Mouse (Mus musculus): Measurements from ENCODE around the gene Msantd1. TPM values are rescaled to one million over a fixed set of nuclear protein-coding genes. Genes with fewer than 3 reads are reported as not detected.
A peak's percentile ranks its signal among the peaks of the same experiment; 100 is the strongest.

The Msantd1 gene
- total RNA-seq, 2 experiments from 2014 or later: 0.19 to 0.90 TPM

DNA sequence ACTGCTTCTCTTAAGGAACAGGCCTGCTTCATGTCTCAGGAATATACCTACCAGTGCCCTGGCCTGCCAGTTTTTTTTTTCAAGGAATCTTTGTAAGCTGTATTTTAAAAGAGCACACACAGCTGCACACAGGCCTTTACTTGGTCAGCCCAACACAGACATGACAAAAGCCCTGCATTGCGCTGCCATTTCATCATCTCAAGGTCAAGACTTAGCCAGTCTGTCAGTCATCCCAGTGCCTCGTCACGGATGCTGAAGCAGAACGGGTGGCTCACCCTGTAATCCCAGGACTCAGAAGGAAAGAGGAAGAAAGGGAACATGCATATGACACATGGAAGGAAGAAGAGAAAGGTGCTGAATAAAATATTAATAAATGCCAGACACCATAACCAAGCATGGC lies 19.8 kb downstream of the Msantd1 start:
- DNase-seq: no peak

DNA sequence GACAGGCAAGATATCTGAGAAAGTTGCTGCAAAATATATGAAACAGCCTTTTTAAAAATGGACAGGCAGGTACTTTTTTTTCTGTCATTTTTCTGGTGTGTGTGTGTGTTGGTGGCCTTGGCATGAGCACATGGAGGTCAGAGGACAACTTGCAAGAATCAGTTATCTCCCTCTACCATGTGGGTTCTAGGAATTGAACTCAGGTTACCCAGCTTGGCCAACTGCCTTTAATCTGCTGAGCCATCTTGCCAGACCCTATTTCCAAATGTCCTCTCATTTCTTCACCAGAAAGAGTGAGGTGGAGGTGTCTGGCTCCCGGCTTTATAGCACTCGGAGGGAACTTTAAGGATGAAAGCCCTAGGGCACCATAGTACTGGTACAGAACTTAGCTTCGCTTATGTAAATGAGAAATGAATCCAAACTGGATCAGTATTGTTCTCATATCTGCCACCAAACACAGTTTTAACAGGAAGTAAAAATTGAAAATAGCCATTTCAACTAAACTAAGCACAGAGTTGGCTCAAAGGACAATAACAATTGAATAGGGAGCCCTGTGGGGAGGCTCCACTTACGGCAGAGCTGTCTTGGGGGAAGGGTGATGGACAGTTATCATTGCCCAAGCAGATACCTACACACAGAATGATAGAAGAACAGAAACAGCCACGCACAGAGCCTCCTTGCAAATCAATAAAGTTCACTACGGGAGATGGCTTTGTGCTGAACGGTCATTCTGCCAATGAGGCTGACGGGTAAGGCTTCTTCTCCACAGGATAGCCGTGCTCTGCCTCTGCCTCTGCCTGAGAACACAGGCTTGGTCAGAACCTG lies 22.6 kb downstream of the Msantd1 start:
- no peak for DNase-seq

DNA sequence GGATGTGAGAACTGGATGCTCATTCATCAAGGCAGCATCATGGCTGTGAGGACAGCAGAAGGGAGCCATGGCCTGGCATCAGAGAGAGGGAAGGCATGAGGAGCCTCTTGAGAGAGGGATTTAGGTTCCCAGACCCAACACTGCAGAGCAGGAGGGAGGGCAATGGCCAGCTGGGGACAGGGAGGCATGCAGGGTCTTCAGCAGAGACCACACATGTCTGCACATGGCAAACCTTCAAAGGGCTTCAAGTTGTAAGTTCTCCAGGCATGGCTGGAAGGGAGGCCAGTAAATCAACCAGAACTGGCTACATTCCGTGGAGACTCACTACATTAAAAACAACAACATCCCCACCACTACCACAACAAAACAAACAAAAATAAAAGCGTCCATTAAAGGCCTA lies 23.3 kb downstream of the Msantd1 start:
- no peak for DNase-seq

DNA sequence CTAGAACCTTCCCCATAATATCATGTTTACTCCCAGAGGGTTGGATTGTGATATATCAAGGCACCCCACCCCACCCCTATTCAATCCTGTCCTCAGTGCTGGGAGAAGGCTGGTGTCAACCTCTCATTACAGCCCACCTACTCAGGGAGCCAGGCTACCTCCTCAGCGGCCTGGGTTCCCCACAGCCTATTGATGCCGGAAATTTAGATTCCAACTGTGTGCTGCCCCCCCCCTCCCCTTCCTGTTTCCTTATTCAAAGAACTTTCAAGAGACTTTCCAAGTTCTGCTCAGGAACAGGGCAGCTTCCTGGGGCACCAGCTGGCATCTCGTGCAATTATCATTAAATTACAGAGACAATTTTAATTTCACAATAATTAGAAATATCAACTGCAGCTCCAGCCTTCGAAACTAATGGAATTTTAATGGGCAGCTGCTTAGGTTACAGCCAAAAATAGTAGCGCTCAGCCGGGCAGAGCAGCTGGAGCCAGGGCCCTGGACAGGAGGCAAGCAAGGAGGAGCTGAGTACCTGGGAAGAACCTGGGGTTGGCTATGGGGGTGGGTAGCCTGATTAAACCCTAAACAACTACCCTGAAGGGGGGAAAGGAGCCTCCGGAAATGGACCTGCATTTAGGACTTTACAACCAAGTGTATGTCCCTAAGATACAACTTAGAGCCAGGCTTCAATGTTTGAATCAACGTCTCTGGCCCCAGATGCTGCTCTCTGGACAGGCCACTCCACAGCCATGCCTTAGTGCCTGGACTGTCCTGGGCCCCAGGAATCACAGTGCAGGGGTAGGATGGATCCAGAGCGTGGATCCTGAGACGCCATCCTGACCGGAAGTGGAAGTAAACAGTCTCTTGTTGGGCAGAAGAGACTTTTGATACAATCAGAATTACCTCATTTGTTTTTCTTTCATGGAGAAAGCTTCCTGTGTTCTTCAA lies 24.0 kb downstream of the Msantd1 start:
- DNase-seq: peak; percentile 39

DNA sequence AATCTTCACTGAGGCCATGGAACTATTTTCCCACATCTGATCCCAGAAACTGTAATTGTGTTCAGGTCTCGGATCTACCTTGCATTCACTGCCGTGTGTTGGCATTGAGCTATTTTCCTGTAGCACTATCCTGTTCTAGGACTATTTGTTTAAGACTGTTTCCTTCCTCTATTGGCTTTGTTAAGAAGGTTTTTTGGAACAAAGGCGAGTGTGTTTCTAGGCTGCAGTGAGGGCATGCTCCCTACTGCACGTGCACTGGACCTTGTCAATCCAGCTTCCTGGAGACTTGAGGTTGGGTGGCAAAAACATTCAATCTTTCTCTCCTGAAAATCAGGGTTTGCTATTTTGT lies 24.6 kb downstream of the Msantd1 start:
- no peak for DNase-seq

DNA sequence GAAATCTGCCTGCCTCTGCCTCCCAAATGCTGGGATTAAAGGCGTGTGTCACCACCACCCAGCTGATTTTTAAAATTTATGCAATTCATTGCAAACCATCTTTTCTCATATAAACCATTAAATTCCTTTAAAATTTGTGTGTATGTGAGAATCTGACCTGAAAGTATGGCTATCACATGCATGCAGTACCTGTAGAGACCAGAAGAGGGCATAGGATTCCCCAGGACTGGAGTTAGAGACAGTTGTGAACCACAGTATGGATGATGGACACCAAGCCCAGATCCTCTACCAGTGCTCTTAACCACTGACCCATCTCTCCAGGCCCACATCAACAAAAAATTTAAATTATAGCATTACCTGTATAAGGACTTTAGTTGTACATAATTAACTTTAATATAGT lies 25.6 kb downstream of the Msantd1 start:
- DNase-seq: no peak

DNA sequence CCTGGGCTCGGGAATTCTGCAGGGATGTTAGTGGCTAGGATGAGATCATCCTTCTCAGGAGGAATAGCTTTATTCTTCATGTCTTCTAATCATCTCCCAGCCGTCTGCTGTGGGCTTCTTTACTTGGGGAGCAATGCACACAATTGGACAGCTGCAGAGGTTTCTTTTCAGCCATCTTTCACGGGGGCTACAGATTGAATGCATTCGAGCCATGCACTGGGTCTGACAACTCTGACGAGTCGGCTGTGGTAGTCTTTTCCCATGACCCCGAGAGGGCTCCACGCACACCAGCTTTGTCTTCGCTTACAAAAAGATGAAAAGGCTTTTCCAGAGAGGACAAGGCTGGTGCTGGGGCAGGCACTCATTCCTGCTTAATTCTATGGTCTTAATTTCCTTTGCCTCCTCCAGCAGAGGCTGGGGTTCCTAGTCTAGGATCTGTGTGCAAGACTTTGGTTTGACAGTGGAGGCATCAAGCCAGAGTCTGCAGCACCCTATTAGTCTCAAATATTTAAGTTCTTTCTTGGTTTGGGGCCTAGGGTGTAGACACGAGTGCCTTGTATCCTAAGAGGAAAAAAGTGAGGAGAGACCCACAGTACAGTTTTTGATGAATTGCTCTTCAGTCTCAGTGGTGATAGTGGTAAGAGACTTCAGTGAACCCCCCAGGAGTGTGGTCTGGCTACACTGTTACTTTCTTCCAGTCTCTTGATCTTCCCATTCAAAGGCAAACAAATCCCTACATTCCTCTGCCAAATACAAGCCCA lies 34.1 kb downstream of the Msantd1 start:
- no peak for DNase-seq

DNA sequence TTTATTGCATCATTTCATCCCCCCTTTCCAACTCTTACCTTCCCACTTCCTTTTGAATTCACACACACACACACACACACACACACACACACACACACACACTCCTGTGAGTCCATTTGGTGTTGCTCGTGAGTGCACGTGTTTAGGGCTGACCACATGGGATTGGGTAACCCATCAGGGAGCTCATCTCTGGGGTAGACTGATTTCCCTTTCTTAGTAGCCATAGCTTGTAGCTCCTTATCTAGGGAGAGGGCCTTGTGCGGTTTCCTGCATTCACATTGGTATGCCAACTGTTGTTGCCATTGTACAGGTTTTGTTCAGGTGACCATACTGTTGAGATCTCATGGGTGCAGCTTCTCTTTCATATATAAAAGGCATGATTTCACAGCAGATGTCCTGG lies 35.6 kb downstream of the Msantd1 start:
- DNase-seq: no peak

DNA sequence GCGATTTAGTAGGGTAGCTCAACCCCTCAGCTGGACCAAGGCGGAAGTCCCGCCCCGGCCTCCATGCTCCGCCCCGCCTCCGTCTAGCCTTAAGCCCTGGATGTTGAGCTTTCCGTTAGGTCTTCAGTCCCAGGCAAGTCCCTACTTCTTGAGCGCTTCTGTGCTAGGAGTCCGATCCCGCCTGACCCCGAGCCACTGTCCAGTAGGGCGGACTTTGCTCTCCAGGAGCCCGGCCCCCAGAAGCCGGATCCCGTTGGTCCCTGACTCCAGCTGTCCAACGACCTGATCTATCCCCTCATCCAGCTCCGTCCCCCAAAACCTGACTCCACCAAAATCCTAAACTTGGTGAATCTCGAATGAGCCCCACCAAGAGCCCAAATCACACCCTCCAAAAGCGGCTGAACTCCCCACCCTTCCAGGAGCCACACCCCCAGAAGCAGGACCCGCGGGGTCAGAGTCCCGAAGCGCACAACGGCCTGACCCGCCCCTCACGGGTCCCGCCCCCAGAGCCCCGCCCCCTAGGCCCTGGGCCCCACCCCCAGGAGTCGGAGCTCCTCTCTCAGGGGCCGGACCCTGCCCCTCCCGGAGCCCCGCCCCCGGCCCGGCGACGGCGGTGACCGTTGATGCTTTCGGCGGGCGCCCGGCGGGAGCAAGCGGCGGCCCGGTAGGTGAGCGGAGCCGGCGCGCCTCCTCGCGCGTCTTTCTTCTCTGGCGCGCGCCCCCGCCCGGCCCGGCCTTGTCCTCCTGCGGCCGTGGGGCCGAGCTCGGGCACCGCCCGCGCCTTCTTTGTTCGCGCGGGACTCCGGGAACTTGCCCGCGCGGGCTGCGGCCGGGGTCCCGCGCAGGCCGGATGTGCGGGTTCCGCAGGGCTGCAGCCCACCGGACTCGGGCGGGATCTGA lies 41.3 kb downstream of the Msantd1 start, which contains the start of gene Rgs12:
TSS of gene Rgs12 (plus strand) at position 585 of the 900 bp plus-strand sequence.
- peak; percentile 91 for DNase-seq

DNA sequence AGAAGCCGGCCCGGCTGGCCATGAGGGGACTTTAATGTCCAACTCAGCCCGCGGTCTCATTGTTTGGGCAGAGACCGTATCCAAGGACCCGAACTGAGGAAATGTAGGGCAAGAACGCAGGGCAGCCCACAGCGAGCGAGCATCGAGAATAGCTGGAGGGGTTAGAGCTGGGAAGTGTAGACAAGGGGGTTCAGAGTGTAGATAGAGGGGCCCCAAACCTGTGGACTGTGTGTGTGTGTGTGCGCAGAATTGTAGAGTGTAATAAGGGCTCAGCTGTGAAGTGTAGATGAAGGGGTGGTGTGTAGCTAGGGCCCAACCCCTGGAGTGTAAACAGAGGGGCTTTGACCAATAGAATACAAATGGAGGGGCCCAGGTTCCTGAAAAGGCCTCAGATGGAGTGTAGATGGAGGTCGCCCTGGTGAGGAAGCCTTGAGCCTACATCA lies 42.0 kb downstream of the Msantd1 start:
- DNase-seq: no peak

DNA sequence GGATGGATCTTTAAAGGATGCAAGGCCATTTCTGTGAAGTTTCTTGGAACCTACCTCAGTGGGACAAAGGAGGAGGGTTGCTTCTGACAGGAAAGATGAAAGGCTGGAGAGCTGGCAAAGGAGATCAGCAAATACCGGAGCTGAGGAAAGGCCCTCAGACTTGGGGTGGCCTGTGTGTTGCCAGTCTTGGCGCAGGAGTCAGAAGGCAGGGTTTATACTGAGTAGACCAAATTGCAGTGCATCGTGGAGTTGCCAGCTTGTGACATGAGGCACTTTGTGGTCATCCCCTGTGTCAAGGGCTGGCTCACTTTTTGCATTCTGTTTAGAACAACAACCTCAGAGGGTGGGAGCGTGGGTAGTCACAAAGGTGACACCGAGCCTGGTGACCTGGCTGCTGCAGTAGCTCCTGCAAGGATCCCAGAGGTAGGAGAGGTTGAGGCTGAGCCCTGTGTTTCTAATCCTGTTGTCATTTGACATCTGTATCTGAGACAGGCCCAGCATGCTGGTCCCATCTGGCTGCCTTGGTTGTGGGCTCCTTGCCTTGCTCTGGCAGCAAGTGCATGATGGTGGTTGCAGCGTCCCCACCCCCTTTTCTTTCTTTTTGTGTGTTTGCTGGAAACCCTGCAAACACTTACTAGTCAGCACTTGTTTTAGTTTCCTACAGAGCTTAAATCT lies 42.8 kb downstream of the Msantd1 start:
- DNase-seq: peak; percentile 29

DNA sequence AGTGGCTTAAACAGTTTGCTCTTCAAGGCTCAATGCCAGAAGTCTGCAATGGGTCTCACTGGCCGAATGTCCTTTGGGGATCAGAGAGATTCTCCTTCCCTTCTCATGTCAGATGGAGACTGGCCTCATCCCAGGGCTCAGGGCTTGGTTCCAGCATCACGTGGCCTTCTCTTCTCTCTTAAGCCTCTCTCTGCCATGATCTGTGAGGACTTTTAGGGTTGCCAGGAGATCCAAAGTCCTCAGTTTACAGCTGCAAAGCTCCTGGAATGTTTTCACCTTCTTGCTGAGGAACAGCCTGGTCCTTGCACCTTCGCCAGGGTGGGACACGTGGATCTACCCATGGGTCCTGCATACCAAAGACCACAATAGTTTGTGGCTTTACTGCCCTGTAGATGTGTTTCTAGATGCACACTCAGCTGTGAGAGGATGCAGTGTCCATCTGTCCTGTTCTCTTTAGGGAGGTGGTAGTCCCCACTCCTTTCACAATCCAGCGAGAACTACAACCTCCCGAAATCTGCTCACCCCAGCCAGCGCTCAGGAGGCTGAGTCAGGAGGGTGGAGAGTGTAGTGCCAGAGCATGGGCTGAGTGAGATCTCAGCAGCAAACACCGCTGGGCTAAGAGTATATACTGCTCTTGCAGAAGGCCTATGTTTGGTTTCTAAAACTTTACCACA lies 43.5 kb downstream of the Msantd1 start:
- DNase-seq: peak; percentile 65

DNA sequence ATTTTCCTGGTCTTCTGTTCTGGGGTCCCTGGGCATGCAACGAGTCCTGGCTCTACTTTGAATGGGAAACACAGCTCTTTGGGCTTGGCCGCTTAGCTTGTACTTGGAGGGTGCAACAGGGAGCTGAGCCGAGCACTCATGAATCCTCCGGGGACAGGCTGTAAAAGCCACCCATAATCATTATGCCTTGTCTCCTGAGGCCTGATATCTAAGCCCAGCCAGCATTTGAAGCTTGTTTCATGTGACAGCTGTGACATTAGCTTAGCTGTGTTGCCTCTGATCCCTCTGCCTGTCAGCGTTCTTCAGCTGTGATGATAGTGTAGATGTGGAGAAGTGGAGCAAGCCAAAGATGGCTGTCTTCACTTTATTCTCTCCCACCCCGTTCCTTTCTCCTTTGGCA lies 46.7 kb downstream of the Msantd1 start:
- no peak for DNase-seq

DNA sequence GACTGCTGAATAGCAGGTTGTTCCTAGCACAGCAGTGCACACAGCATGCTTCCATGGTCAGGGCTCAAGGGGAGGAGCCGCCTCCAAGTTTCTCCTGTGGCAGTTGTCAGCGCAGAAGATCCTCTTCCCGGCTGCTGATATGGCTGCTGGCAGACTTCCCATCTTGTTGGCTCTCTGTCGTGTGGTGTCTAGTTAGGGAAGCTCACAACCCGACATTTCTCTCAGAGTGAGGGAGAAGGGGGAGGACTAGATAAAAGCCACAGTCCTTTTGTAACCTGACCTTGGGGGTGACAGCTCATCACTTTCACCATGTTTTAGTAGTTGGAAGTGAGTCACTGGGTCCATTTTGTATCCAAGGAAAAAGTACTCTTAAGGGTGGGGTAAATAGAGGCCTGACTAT lies 47.8 kb downstream of the Msantd1 start:
- DNase-seq: no peak

DNA sequence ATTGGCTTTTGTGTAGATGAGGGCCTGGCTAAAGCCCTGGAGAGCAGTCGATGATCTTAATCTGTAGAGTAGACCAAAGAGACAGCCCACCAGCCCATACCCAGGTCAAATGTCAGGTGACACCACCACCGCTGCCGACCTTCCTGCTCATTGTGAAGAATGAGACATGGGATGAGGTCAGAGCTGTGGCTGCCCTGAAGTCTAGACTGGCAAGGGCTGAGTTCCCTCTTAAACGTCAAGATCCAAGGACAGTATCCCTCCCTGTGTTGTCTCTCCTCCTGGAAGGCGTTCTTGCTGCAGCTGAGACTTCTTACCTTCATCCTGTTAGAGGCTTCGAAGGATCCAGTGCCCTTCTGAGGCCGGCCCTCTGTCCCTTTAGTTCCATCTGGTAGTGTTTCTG lies 48.3 kb downstream of the Msantd1 start:
- DNase-seq: no peak

DNA sequence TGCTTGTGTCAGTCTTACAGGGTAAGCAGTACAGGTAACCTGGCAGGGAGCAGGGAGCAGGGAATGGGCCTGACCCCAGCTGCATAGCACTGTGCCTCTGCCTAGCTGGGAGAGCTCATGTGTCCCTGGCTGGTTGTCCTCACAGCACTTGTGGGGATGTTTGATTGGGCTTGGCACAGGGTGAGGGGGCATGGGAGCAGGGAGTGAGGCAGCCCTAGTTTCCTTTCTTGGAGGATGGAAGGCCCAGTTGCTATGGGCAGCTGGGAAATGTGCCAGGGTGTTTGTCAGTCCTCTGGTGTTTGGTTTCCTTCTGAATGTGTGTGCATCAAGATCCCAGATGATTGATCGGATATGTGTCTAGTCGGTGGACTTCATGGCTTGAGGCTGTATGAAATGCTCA lies 49.2 kb downstream of the Msantd1 start:
- DNase-seq: no peak

DNA sequence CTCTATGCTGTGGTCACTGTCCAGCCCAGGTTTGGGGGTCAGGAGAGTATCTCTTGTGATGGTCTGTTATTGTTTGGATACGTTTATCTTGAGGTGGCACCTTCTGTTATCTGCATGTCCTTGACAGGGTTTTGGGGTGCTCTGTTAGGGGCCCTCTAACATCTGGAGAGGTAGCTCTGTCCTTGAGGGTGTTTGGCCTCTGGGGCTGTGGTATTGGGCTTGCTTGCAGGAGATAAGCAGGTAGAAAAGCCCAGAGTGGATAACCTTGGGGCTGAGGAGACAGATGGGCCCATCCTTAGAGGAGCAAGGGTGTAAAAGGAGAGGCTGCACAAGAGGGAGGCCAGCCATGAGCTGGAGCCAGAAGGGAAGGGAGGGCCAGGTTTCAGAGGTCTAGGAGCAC lies 52.2 kb downstream of the Msantd1 start:
- no peak for DNase-seq

DNA sequence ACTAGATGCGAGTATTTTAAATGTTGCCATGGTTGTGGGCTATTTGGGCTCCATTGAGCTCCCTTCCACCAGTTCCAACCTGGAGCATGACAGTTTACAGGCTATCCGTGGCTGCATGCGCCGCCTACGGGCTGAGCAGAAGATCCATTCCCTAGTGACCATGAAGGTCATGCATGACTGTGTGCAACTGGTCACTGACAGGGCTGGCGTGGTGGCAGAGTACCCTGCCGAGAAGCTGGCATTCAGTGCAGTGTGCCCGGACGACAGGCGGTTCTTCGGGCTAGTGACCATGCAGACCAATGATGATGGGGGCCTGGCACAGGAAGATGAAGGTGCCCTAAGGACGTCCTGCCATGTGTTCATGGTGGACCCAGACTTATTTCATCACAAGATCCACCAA lies 57.7 kb downstream of the Msantd1 start:
- no peak for DNase-seq

DNA sequence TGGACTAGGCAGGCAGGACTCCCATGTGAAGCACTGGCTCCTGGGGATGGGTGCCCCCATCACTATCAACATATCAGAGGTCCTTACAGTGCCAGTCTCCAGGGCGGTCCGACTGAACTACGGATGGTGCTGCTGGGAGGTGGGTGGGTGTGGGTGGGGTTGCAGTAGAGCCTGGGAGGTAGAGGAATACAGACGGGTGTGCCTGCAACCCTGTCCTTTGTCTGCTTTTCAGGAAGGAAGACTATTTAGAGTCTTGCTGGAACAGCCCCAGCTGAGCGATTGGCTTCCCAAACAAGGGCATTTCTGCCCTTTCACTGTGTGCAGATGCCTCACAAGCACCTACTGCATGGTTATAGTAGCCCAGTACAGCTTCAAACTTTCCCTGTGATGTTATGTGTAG lies 60.6 kb downstream of the Msantd1 start:
- DNase-seq: peak; percentile 61

DNA sequence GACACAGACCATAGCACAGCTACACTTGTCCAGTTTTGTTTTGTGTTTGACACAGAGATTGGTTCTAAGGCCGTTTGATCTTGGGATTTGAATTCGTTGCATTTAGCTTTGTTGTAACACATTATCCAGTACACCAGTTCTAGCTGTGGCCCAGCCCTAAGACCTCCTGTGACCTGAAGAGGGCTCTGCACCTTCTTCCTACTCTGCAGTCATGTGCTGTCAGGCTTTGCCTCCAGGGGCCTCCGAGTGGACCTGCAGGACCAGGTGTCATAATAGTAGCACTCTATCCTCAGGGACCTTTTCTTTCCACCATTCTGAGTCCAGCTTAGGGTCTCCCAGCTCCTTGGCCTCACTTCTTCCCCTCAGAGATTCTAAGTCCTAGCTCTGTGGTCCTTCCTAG lies 64.7 kb downstream of the Msantd1 start:
- DNase-seq: no peak
